Mouse (Mus musculus) olfactory bulb, adult 2 months (tissue): Measurements from ENCODE around the gene 6430531B16Rik. TPM values are rescaled to one million over a fixed set of nuclear protein-coding genes. Genes with fewer than 3 reads are reported as not detected.

Experiments
- H3K27ac ChIP-seq: fragments of 200-500 bp; 2 replicates; pipeline ENCODE4 v1.5.1; 2012; ENCODE audit warnings: low read depth, low read length; ENCODE audit not compliant: insufficient read depth
- H3K4me1 ChIP-seq: fragments of 200-500 bp; 2 replicates; pipeline ENCODE4 v1.6.1; 2012; ENCODE audit warnings: low read length; ENCODE audit not compliant: control insufficient read depth, insufficient read depth
- H3K4me3 ChIP-seq: fragments of 200-500 bp; 2 replicates; pipeline ENCODE4 v1.5.1; 2012; ENCODE audit warnings: mild to moderate bottlenecking, low read depth, low read length, moderate library complexity; ENCODE audit not compliant: insufficient read depth
- CTCF ChIP-seq: fragments of 200-500 bp; IDR thresholded peaks from 2 replicates; pipeline ENCODE4 v1.5.1; 2012; ENCODE audit warnings: low read depth, mild to moderate bottlenecking, low read length, moderate library complexity; ENCODE audit not compliant: insufficient read depth
- POLR2A ChIP-seq: fragments of 200-500 bp; IDR thresholded peaks from 2 replicates; pipeline ENCODE4 v1.6.1; 2012; ENCODE audit warnings: mild to moderate bottlenecking, low read depth, low read length, moderate library complexity; ENCODE audit not compliant: insufficient read depth
- WGBS: fragments of 180-500 bp; shearing (Covaris S2); methylation state at CpG from one replicate; pipeline ENCODE4 v1.1.7; 2018; 5-methylcytosine and 5-hydroxymethylcytosine counted together
- polyA plus RNA-seq: library from polyadenylated mRNA; stranded (reverse); fragments of >200 nt; gene quantifications from 2 replicates; pipeline ENCODE4 v1.2.4, GENCODE M21; 2012; ENCODE audit warnings: low replicate concordance; ENCODE audit not compliant: missing spikeins, insufficient read depth, insufficient read length

6430531B16Rik gene
- polyA plus RNA-seq, 1 experiment = not detected

- H3K27ac ChIP-seq = no peak overlapping the region
- TF ChIP-seq POLR2A (no peak), CTCF (peak; percentile 44; the same call in 1 of the 2 replicates)
- WGBS = 35% methylated on average over 11 of the region's 11 CpGs
- no peaks in the 10 kb centered on the region for H3K4me1 ChIP-seq
- H3K4me3 ChIP-seq = no peak overlapping the region
These were observed 47.8 kb downstream of the 6430531B16Rik start for GRCm38 (mm10) chr7:139930732-139931131.

Other genes starting within 250 kb of the 6430531B16Rik start
- gene Adgra1, start 144.6 kb downstream of the 6430531B16Rik start, polyA plus RNA-seq = not detected in 2 replicates
- not detected in 2 replicates for gene Kndc1, start 84.1 kb downstream of the 6430531B16Rik start, polyA plus RNA-seq
- not detected in 2 replicates for gene Utf1, start 35.0 kb downstream of the 6430531B16Rik start, polyA plus RNA-seq
- not detected in 2 replicates for gene Adam8, start 13.8 kb upstream of the 6430531B16Rik start, polyA plus RNA-seq
- gene Zfp511, start 57.6 kb upstream of the 6430531B16Rik start, polyA plus RNA-seq = not detected in 2 replicates
- gene Tubgcp2, start 57.9 kb upstream of the 6430531B16Rik start, polyA plus RNA-seq = not detected in 2 replicates
- gene Msx3, start 70.3 kb upstream of the 6430531B16Rik start, polyA plus RNA-seq = not detected in 2 replicates
- gene Caly, start 103.8 kb upstream of the 6430531B16Rik start, polyA plus RNA-seq = not detected in 2 replicates
- not detected in 2 replicates for gene Prap1, start 114.6 kb upstream of the 6430531B16Rik start, polyA plus RNA-seq
- not detected in 2 replicates for gene Fuom, start 123.7 kb upstream of the 6430531B16Rik start, polyA plus RNA-seq
- gene Paox, start 137.0 kb upstream of the 6430531B16Rik start, polyA plus RNA-seq = not detected in 2 replicates
- not detected in 2 replicates for gene Echs1, start 137.7 kb upstream of the 6430531B16Rik start, polyA plus RNA-seq
- gene Mtg1, start 158.8 kb upstream of the 6430531B16Rik start, polyA plus RNA-seq = not detected in 2 replicates
- gene Sprn, start 176.1 kb upstream of the 6430531B16Rik start, polyA plus RNA-seq = not detected in 2 replicates
- not detected in 2 replicates for gene Olfr522, start 186.0 kb upstream of the 6430531B16Rik start, polyA plus RNA-seq
- gene Olfr523, start 194.5 kb upstream of the 6430531B16Rik start, polyA plus RNA-seq = not detected in 2 replicates
- not detected in 2 replicates for gene Olfr524, start 227.2 kb upstream of the 6430531B16Rik start, polyA plus RNA-seq
- gene Cd163l1, start 239.5 kb upstream of the 6430531B16Rik start, polyA plus RNA-seq = not detected in 2 replicates